Mouse (Mus musculus) ES-E14 (cell line): ENCODE data around the gene Cyp2a12. TPM values are rescaled to one million over a fixed set of nuclear protein-coding genes. Genes with fewer than 3 reads are reported as not detected.
"Not testable (repeated sequence)": the region's sequence is repeated elsewhere in the genome, so short reads cannot be mapped to it uniquely, and the experiment has no call there.

ENCODE experiments used
- DNase-seq: peaks from one replicate; pipeline ENCODE4 v3.0.0-alpha.2; 2013; ENCODE audit warnings: low read depth, low spot score
- H3K27ac ChIP-seq: 2 replicates; pipeline ENCODE4 v1.5.1; 2012; ENCODE audit warnings: low read depth, mild to moderate bottlenecking, low read length, moderate library complexity, mixed read lengths; ENCODE audit not compliant: poor library complexity, insufficient read depth, severe bottlenecking
- H3K36me3 ChIP-seq: 2 replicates; pipeline ENCODE4 v1.6.1; 2012; ENCODE audit warnings: mild to moderate bottlenecking, low read length, moderate library complexity, mixed read lengths; ENCODE audit not compliant: control insufficient read depth, poor library complexity, insufficient read depth, severe bottlenecking
- H3K4me1 ChIP-seq, 2 experiments: fragments of 150-350 bp in 1 of 2; sonication (generic) in 1 of 2; 2 replicates each; pipeline ENCODE4 v1.6.1; 2012; ENCODE audit warnings: low read length in 2 of 2, mild to moderate bottlenecking in 1 of 2, mixed read lengths in 1 of 2; ENCODE audit not compliant: control insufficient read depth in 2 of 2, insufficient read depth in 2 of 2, poor library complexity in 1 of 2
- H3K4me3 ChIP-seq, 2 experiments: fragments of 150-350 bp in 1 of 2; sonication (generic) in 1 of 2; 2 replicates each; pipeline ENCODE4 v1.5.1; 2012; ENCODE audit warnings: low read length in 2 of 2, low read depth in 1 of 2, mild to moderate bottlenecking in 1 of 2, mixed read lengths in 1 of 2; ENCODE audit not compliant: insufficient read depth in 1 of 2, poor library complexity in 1 of 2, severe bottlenecking in 1 of 2
- H3K9ac ChIP-seq: 2 replicates; pipeline ENCODE4 v1.6.1; 2012; ENCODE audit warnings: low read depth, mild to moderate bottlenecking, low read length, mixed read lengths; ENCODE audit not compliant: poor library complexity, insufficient read depth, severe bottlenecking
- H3K9me3 ChIP-seq: fragments of 150-350 bp; sonication (generic); 2 replicates; pipeline ENCODE4 v1.6.1; 2012; ENCODE audit warnings: low read depth, mild to moderate bottlenecking, low read length; ENCODE audit not compliant: control insufficient read depth, insufficient read depth
- CHD2 ChIP-seq: IDR thresholded peaks from 2 replicates; pipeline ENCODE4 v1.6.1; 2014; ENCODE audit warnings: mild to moderate bottlenecking, low read depth, low read length, inconsistent platforms
- HCFC1 ChIP-seq: IDR thresholded peaks from 2 replicates; pipeline ENCODE4 v1.6.1; 2012; ENCODE audit warnings: low read length, inconsistent platforms, borderline replicate concordance; ENCODE audit not compliant: insufficient read depth
- MAFK ChIP-seq: IDR thresholded peaks from 2 replicates; pipeline ENCODE4 v1.6.1; 2014; ENCODE audit warnings: mild to moderate bottlenecking, low read depth, low read length, inconsistent platforms; ENCODE audit not compliant: insufficient read depth
- ZC3H11A ChIP-seq: IDR thresholded peaks from 2 replicates; pipeline ENCODE4 v1.6.1; 2012; ENCODE audit warnings: low read depth, mild to moderate bottlenecking, inconsistent platforms, low read length, borderline replicate concordance
- ZNF384 ChIP-seq: IDR thresholded peaks from 2 replicates; pipeline ENCODE4 v1.6.1; 2012; ENCODE audit warnings: low read depth, low read length, inconsistent platforms
- in situ Hi-C, 2 experiments: fragments of 600-800 bp; cut with MboI; formaldehyde crosslinking; loops; one replicate each; pipeline ENCODE4 v1.15.1; 2025; ENCODE audit warnings: low sequenced_read_pairs in 2 of 2, inconsistent platforms in 1 of 2; ENCODE audit not compliant: unreplicated experiment in 2 of 2
- total RNA-seq: library from RNA; depleted of rRNA; stranded (reverse); fragments of 300-350 nt; gene quantifications from 2 replicates; pipeline ENCODE4 v1.2.3, GENCODE M21; 2012; rRNA removed

Gene Cyp2a12
- not detected in 2 replicates for total RNA-seq

DNA sequence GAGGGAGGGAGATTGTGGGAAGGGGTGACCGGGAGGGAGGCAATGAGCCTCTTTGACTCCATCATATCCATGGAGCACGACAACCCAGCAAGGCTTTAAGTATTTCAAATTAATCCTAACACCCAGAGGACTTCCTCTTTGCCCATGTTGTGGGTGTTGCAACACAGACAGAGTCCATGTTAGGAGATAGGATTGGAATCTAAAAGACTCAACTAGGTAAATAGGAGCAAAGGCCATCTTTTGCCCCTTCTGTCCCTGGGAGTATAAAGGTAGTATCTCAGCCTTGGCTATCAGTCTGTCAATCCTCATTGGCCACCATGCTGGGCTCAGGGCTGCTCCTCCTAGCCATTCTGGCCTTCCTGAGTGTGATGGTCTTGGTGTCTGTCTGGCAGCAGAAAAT, at the start of gene Cyp2a12:
Gene Cyp2a12, plus strand, starts transcription at position 293 of the 400 bp plus-strand sequence.
- Histone ChIP-seq H3K9ac (no peak within 1 kb of the TSS), H3K4me3 (no peak within 1 kb of the TSS), H3K27ac (no peak within 1 kb of the TSS), H3K9me3 (no peaks in the 10 kb centered on the region), H3K36me3 (no peaks in the 10 kb centered on the region), H3K4me1 (no peaks in the 10 kb centered on the region)
- TF ChIP-seq ZNF384 (no peak), MAFK (no peak), HCFC1 (no peak), ZC3H11A (no peak), CHD2 (no peak)
- in situ Hi-C loops, result no loop called here
- DNase-seq, result no peak

DNA sequence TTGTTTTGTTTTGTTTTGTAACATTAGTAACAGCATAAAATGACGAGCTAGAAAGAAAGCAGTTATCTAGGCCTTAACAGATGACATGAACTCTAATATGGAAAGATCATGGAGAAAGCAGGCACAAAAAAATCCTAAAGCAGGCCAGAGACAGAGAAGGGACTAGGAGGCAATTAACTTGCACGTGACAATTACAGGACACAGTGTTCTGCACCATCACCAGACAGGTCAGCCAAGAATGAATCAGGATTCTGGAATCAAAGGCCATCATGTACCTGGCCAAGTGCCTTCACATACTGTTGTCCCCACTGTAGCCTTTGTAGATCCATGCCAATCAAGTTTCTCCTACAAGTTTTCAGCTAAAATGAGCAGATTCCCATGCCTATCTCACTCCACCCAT, 47.4 kb upstream of the Cyp2a12 start:
- H3K9me3 ChIP-seq, H3K4me3 ChIP-seq, H3K4me1 ChIP-seq, H3K9ac ChIP-seq, DNase-seq, in situ Hi-C loops, H3K36me3 ChIP-seq, H3K27ac ChIP-seq: not testable (repeated sequence)

DNA sequence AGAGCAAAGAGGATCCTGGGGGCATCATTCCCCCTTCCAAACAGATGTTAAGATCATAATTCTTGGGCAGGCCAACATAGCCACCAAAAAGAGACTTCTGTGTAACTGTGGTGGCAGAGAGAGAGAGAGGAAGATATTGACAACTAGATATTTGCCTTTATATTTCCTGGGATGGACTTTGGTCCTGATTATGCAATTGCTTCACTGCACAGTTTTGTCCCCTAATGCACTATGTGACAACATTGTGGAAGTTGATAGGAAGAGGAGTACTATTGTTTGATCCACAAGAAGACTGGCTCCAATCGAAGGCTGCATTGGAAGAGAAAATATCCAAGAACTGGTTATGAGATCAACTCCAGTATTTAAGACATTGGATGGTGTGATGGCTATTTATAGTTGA, 46.9 kb upstream of the Cyp2a12 start:
- DNase-seq, in situ Hi-C loops: not testable (repeated sequence)

DNA sequence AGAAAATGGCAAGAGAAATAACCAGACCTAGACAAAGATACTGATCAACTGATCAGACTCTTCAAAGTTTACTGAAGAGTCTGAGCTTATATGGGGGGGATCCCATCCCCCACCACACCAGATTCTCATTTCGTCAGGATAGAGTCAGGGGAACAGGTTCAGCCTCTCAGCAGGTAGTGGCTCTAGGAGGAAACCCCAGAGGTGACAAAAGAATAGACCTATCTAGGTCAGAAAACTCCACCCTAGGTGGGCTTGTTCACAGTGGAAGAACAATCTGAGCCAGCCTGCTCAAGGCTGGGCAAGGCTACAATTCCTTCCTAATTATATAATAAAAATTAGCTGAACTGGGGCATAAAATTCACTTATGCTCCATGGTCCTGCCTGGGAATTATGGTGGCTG, 46.3 kb upstream of the Cyp2a12 start:
- H3K27ac ChIP-seq, result peak overlapping the region; percentile 91; the same call in 1 of the 2 replicates
- in situ Hi-C loops, result no loop called here

More for the DNA sequence above, 46.9 kb upstream of the Cyp2a12 start:
- not testable (repeated sequence) for H3K27ac ChIP-seq, H3K4me3 ChIP-seq, H3K36me3 ChIP-seq, H3K4me1 ChIP-seq, H3K9ac ChIP-seq, H3K9me3 ChIP-seq

DNA sequence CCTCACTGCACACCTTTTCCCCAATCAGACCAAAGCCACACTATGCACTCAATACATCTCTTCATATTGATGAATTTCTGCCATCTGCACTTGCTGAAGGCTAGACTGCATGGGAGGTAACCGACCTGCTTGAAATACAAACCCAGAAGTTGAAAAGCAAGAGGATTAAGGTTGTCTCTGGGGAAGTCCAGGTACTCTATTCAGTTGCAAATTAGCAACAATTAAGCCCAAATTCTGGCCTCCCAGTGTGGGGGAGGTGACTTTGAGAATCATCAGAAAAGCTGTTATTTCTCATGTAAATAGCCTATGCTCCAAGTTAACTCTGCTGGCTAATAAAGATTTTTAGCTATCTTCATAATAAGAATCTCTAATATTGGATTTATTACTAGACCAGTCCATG, 45.7 kb upstream of the Cyp2a12 start:
- H3K36me3 ChIP-seq, H3K9ac ChIP-seq, in situ Hi-C loops, H3K9me3 ChIP-seq, H3K4me1 ChIP-seq, H3K4me3 ChIP-seq: not testable (repeated sequence)
- peak overlapping the region; percentile 91 for H3K27ac ChIP-seq
- DNase-seq, result peak; percentile 48

More for the DNA sequence above, 46.3 kb upstream of the Cyp2a12 start:
- H3K4me1 ChIP-seq, result peaks cover 2 to 3% of the 10 kb centered on the region in 2 experiments; a peak in 2 of 4 replicates
- no peak overlapping the region for H3K4me3 ChIP-seq
- H3K9me3 ChIP-seq, result peaks cover 3% of the 10 kb centered on the region; the same call in 1 of the 2 replicates
- peaks cover 4% of the 10 kb centered on the region; the same call in 1 of the 2 replicates for H3K36me3 ChIP-seq
- H3K9ac ChIP-seq, result no peak overlapping the region
- TF ChIP-seq ZC3H11A, result no peak
- no peak for TF ChIP-seq MAFK
- no peak for TF ChIP-seq ZNF384
- no peak for TF ChIP-seq CHD2
- no peak for TF ChIP-seq HCFC1
- DNase-seq, result peak; percentile 31

DNA sequence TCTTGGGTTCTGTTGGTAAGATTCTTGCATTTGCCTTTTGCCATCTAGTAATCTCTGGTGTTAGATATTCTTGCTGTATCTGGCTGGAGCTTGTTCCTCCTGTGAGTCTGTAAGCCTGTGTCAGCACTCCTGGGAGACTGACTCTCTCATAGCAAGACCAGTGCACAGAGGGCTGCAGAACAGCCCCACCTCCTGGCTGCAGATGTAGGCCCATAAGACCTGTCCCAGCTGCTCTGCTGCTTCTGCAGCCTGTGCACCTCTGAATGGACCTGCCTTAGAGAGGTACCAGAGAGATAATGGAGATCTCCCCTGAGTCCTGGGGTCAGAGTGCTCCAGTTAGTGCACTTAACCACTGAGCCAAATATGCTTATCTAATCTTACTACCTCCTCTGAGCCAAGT, 2.3 kb upstream of the Cyp2a12 start:
- H3K9ac ChIP-seq, in situ Hi-C loops, H3K27ac ChIP-seq: not testable (repeated sequence)

DNA sequence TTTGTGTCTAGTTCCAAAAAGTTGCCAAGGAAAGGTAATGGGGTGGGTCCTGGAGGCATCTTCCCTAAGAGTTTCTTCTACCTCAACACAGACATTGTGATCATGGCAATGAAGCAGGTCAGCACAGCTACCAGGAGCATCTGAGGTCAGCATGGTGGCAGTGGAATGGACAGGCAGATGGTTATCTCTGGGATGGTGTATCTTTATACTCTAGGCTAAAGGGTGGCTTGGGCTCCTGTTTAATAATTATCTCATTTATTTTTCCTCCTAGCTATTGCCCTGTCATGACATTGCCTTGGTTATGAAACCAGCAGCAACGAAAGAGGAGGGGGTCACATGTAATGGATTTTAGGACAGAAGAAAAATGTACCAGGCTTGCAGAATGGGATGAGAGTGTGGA, 20.0 kb downstream of the Cyp2a12 start:
- H3K9ac ChIP-seq, H3K36me3 ChIP-seq, DNase-seq, H3K4me3 ChIP-seq, H3K9me3 ChIP-seq, H3K27ac ChIP-seq, H3K4me1 ChIP-seq: not testable (repeated sequence)
- in situ Hi-C loops, result loop anchor here in 1 of 2 experiments (10.0 kb wide), 1 partner anchor 124 kb away; no protein-coding TSS in a partner anchor

More for the DNA sequence above, 2.3 kb upstream of the Cyp2a12 start:
- not testable (repeated sequence) for H3K4me1 ChIP-seq, H3K36me3 ChIP-seq, DNase-seq, H3K4me3 ChIP-seq, H3K9me3 ChIP-seq

DNA sequence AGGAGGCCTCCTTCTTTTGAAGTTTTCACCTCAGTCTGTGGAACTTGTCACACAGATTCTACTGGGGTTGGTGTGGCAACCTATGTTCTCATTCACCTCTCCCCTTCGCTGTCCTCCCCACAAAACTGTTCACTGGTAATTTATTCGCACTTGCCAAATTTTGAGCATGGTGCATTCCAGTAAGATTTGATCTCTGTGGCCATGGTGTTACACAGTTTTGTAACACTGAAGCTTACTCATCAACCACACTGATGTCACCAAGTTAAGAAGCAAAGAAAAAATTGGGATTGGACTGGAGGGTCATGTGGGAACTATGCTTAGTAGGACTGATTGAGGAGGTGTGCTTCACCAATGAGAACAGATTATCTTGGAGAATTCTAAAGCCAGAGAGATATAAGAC, 30.5 kb downstream of the Cyp2a12 start:
- H3K36me3 ChIP-seq, H3K9me3 ChIP-seq, DNase-seq, H3K4me3 ChIP-seq, H3K27ac ChIP-seq, H3K9ac ChIP-seq, H3K4me1 ChIP-seq, in situ Hi-C loops: not testable (repeated sequence)
